Comparison of ENCODE assay signal across 10 mouse cellular contexts in genomic region chrX:53050353-53050752, GRCm38 (mm10).
DNase-seq lines count a peak whose midpoint lies in the region; ATAC-seq and TF ChIP-seq lines count a peak whose summit lies in the region.
"Had no signal": no experiment of that assay in that cellular context is flagged by ENCODE, and none has a peak within 500 bp of the region (broad histone marks: within the 10 kb centered on the region; RNA-seq: fewer than 3 reads in every experiment).

No protein-coding gene starts in this region.

- 17% methylated on average over 9 of the region's 9 CpGs for WGBS in kidney, postnatal 0 days
- WGBS in embryonic facial prominence, embryonic 15.5 days = 28% methylated on average over 9 of the region's 9 CpGs
- 21% methylated on average over 8 of the region's 9 CpGs for WGBS in limb, embryonic 12.5 days
- 17% methylated on average over 6 of the region's 9 CpGs for WGBS in stomach, embryonic 14.5 days

- H3K4me3 ChIP-seq in kidney, postnatal 0 days (replicated peaks; ENCODE audit: low read depth, low read length) = peak overlapping the region; percentile 20
- peak overlapping the region; percentile 19; the same call in 1 of the 2 replicates for H3K4me3 ChIP-seq in embryonic facial prominence, embryonic 15.5 days (replicated peaks)
- H3K4me3 ChIP-seq in limb, embryonic 12.5 days (replicated peaks) = peak overlapping the region; percentile 25
- peak overlapping the region; percentile 19; the same call in 1 of the 2 replicates for H3K4me3 ChIP-seq in stomach, embryonic 14.5 days (ENCODE audit: low read depth, low read length)

- H3K9me3 ChIP-seq in kidney, postnatal 0 days (replicated peaks; ENCODE audit: low read length) = no peaks in the 10 kb centered on the region
- no peaks in the 10 kb centered on the region for H3K9me3 ChIP-seq in embryonic facial prominence, embryonic 15.5 days (replicated peaks)
- no peaks in the 10 kb centered on the region for H3K9me3 ChIP-seq in limb, embryonic 12.5 days
- no peaks in the 10 kb centered on the region for H3K9me3 ChIP-seq in stomach, embryonic 14.5 days (ENCODE audit: control insufficient read depth, low read depth, low read length)
- H3K9me3 ChIP-seq: G1E had no signal

- peak overlapping the region; percentile 32; the same call in 1 of the 2 replicates for H3K9ac ChIP-seq in kidney, postnatal 0 days (ENCODE audit: low read depth, low read length)
- H3K9ac ChIP-seq in embryonic facial prominence, embryonic 15.5 days = no peak overlapping the region
- 0 out of 2 replicates have a peak overlapping the region, but pooled peaks have one; percentile 23 for H3K9ac ChIP-seq in limb, embryonic 12.5 days (replicated peaks)
- H3K9ac ChIP-seq in stomach, embryonic 14.5 days (replicated peaks; ENCODE audit: low read depth, low read length) = no peak overlapping the region

- peak overlapping the region; percentile 47; the same call in 1 of the 2 replicates for H3K27ac ChIP-seq in kidney, postnatal 0 days
- no peak overlapping the region for H3K27ac ChIP-seq in embryonic facial prominence, embryonic 15.5 days (replicated peaks)
- H3K27ac ChIP-seq in limb, embryonic 12.5 days = peak overlapping the region; percentile 79
- no peak overlapping the region; the same call in 1 of the 2 replicates for H3K27ac ChIP-seq in stomach, embryonic 14.5 days (ENCODE audit: low read length)

- peak; percentile 65 for DNase-seq in kidney, postnatal 0 days (ENCODE audit: low spot score)
- no peak for DNase-seq in kidney, adult 9 months
- DNase-seq in layer of hippocampus, adult 9-10 months (ENCODE audit: low spot score) = no peak
- DNase-seq in left cerebral cortex, adult 9 months (ENCODE audit: low spot score in 2 of 2) = no peak
- no peak for DNase-seq in layer of hippocampus, adult 9-11 months
- DNase-seq: kidney, postnatal 25 days had no signal

- TF ChIP-seq CTCF in kidney, postnatal 0 days (IDR thresholded peaks at IDR 0.05; ENCODE audit: low read depth) = no peak

- H3K4me1 ChIP-seq in kidney, postnatal 0 days (replicated peaks; ENCODE audit: insufficient read depth, low read length) = peaks cover 7% of the 10 kb centered on the region; the same call in 1 of the 2 replicates
- peaks cover 13% of the 10 kb centered on the region for H3K4me1 ChIP-seq in embryonic facial prominence, embryonic 15.5 days
- peaks cover 45% of the 10 kb centered on the region for H3K4me1 ChIP-seq in limb, embryonic 12.5 days (replicated peaks)
- peaks cover 14% of the 10 kb centered on the region for H3K4me1 ChIP-seq in stomach, embryonic 14.5 days (ENCODE audit: control insufficient read depth, insufficient read depth, low read length)

- ATAC-seq in kidney, postnatal 0 days (replicated peaks; ENCODE audit: low FRiP score, low read depth) = peak; percentile 55
- ATAC-seq in embryonic facial prominence, embryonic 15.5 days (ENCODE audit: insufficient number of reproducible peaks, low FRiP score, low TSS enrichment, low read depth) = no peak
- ATAC-seq in limb, embryonic 12.5 days (ENCODE audit: insufficient number of reproducible peaks, insufficient read depth, low FRiP score, low TSS enrichment, low read depth) = peak; percentile 14; the same call in 1 of the 2 replicates
- no peak for ATAC-seq in stomach, embryonic 14.5 days (ENCODE audit: insufficient number of reproducible peaks, insufficient read depth, low FRiP score, low read depth)

- H3K27me3 ChIP-seq in kidney, postnatal 0 days (ENCODE audit: insufficient read depth, low read length) = no peaks in the 10 kb centered on the region
- no peaks in the 10 kb centered on the region for H3K27me3 ChIP-seq in embryonic facial prominence, embryonic 15.5 days
- H3K27me3 ChIP-seq in limb, embryonic 12.5 days = no peaks in the 10 kb centered on the region; the same call in 1 of the 2 replicates
- H3K27me3 ChIP-seq in stomach, embryonic 14.5 days (ENCODE audit: control insufficient read depth, insufficient read depth, low read length) = no peaks in the 10 kb centered on the region

- peak overlapping the region; percentile 46 for H3K4me2 ChIP-seq in kidney, postnatal 0 days (ENCODE audit: low read length)
- peak overlapping the region; percentile 32 for H3K4me2 ChIP-seq in embryonic facial prominence, embryonic 15.5 days (replicated peaks)
- H3K4me2 ChIP-seq in limb, embryonic 12.5 days = peak overlapping the region; percentile 47
- H3K4me2 ChIP-seq in stomach, embryonic 14.5 days (replicated peaks; ENCODE audit: low read depth, low read length) = peak overlapping the region; percentile 41

- no peaks in the 10 kb centered on the region for H3K36me3 ChIP-seq in kidney, postnatal 0 days (ENCODE audit: insufficient read depth, low read length)
- no peaks in the 10 kb centered on the region for H3K36me3 ChIP-seq in embryonic facial prominence, embryonic 15.5 days
- peaks cover 7% of the 10 kb centered on the region; the same call in 1 of the 2 replicates for H3K36me3 ChIP-seq in limb, embryonic 12.5 days
- no peaks in the 10 kb centered on the region; the same call in 1 of the 2 replicates for H3K36me3 ChIP-seq in stomach, embryonic 14.5 days (ENCODE audit: control insufficient read depth, insufficient read depth, low read length)

Comparison
In these comparisons a context has a peak if more than half of its experiments do, and no peak if none do; other contexts are left out.
1. ATAC-seq: peak in kidney, postnatal 0 days (single experiment) and limb, embryonic 12.5 days (single experiment); none in embryonic facial prominence, embryonic 15.5 days (single experiment) and stomach, embryonic 14.5 days (single experiment).
2. H3K27ac ChIP-seq: peak in kidney, postnatal 0 days (single experiment) and limb, embryonic 12.5 days (single experiment); none in embryonic facial prominence, embryonic 15.5 days (single experiment) and stomach, embryonic 14.5 days (single experiment).
3. H3K9ac ChIP-seq: peak in kidney, postnatal 0 days (single experiment) and limb, embryonic 12.5 days (single experiment); none in embryonic facial prominence, embryonic 15.5 days (single experiment) and stomach, embryonic 14.5 days (single experiment).
4. Peak in every context shown above with its lines, with median percentiles within 50 percentile points of each other: H3K4me2 ChIP-seq and H3K4me3 ChIP-seq.